Mouse (Mus musculus) erythroblast, embryonic 14.5 days (primary cell): Measurements from ENCODE around the gene Mfge8. TPM values are rescaled to one million over a fixed set of nuclear protein-coding genes. Genes with fewer than 3 reads are reported as not detected.

Source experiments
- H3K27me3 ChIP-seq: 2 replicates; pipeline ENCODE4 v1.6.1; 2012; ENCODE audit warnings: inconsistent platforms; ENCODE audit not compliant: control insufficient read depth
- H3K36me3 ChIP-seq: 2 replicates; pipeline ENCODE4 v1.6.1; 2012; ENCODE audit warnings: mild to moderate bottlenecking, inconsistent platforms; ENCODE audit not compliant: control insufficient read depth
- H3K4me1 ChIP-seq: 2 replicates; pipeline ENCODE4 v1.6.1; 2012; ENCODE audit warnings: inconsistent platforms; ENCODE audit not compliant: control insufficient read depth
- H3K4me3 ChIP-seq: replicated peaks from 2 replicates; pipeline ENCODE3; 2012; ENCODE audit warnings: moderate library complexity, mild to moderate bottlenecking, inconsistent platforms
- H3K9me3 ChIP-seq: 2 replicates; pipeline ENCODE4 v1.6.1; 2012; ENCODE audit warnings: low read length, inconsistent platforms, mixed read lengths; ENCODE audit not compliant: control insufficient read depth
- GATA1 ChIP-seq: IDR thresholded peaks from 2 replicates; pipeline ENCODE4 v1.6.1; 2012; ENCODE audit warnings: low read length, inconsistent platforms, mixed read lengths
- TAL1 ChIP-seq: IDR thresholded peaks from 3 replicates; pipeline ENCODE4 v1.6.1; 2012; ENCODE audit warnings: low read length, inconsistent platforms, mixed read lengths
- polyA plus RNA-seq: library from polyadenylated mRNA; stranded (reverse); fragments of >175 nt; gene quantifications from 2 replicates; pipeline ENCODE4 v1.2.3, GENCODE M21; 2012

Mfge8 gene
- 0.30 and 0.39 TPM in 2 replicates for polyA plus RNA-seq

- Histone ChIP-seq H3K4me3 (peak within 1 kb of the TSS; percentile 62), H3K9me3 (no peaks in the 10 kb centered on the region), H3K27me3 (peaks cover 5% of the 10 kb centered on the region), H3K36me3 (no peaks in the 10 kb centered on the region; the same call in 1 of the 2 replicates), H3K4me1 (peaks cover 9% of the 10 kb centered on the region)
- TF ChIP-seq TAL1 (no peak), GATA1 (no peak)
These were observed at the start of gene Mfge8 for GRCm38 (mm10) chr7:79148711-79149266. Gene Mfge8 (minus strand): TSS chr7:79149060.

GRCm38 (mm10) chr7:79194560-79195413 is 45.9 kb upstream of the Mfge8 start:
- H3K4me3 ChIP-seq: no peak overlapping the region
- peaks cover 4% of the 10 kb centered on the region for H3K4me1 ChIP-seq
- no peaks in the 10 kb centered on the region for H3K27me3 ChIP-seq
- no peaks in the 10 kb centered on the region for H3K36me3 ChIP-seq
- TF ChIP-seq GATA1: no peak
- TF ChIP-seq TAL1: no peak
- H3K9me3 ChIP-seq: no peaks in the 10 kb centered on the region

GRCm38 (mm10) chr7:79193936-79194335 is 45.1 kb upstream of the Mfge8 start:
- H3K9me3 ChIP-seq: no peaks in the 10 kb centered on the region
- no peak for TF ChIP-seq TAL1
- no peak for TF ChIP-seq GATA1
- H3K4me1 ChIP-seq: peaks cover 4% of the 10 kb centered on the region
- no peaks in the 10 kb centered on the region for H3K36me3 ChIP-seq
- H3K27me3 ChIP-seq: no peaks in the 10 kb centered on the region
- no peak overlapping the region for H3K4me3 ChIP-seq

- no peaks in the 10 kb centered on the region for H3K4me1 ChIP-seq
- H3K27me3 ChIP-seq: no peaks in the 10 kb centered on the region
- H3K36me3 ChIP-seq: no peaks in the 10 kb centered on the region
- no peak for TF ChIP-seq TAL1
- TF ChIP-seq GATA1: no peak
- no peaks in the 10 kb centered on the region for H3K9me3 ChIP-seq
- H3K4me3 ChIP-seq: no peak overlapping the region
These were observed 42.6 kb upstream of the Mfge8 start for GRCm38 (mm10) chr7:79191501-79191900.

- Histone ChIP-seq H3K36me3 (no peaks in the 10 kb centered on the region), H3K9me3 (no peaks in the 10 kb centered on the region), H3K4me1 (no peaks in the 10 kb centered on the region), H3K4me3 (no peak overlapping the region), H3K27me3 (no peaks in the 10 kb centered on the region)
- TF ChIP-seq TAL1 (no peak), GATA1 (no peak)
These were observed 41.7 kb upstream of the Mfge8 start for GRCm38 (mm10) chr7:79190592-79190991.

GRCm38 (mm10) chr7:79189211-79189610 is 40.4 kb upstream of the Mfge8 start:
- no peaks in the 10 kb centered on the region for H3K4me1 ChIP-seq
- no peak overlapping the region for H3K4me3 ChIP-seq
- no peaks in the 10 kb centered on the region for H3K27me3 ChIP-seq
- no peak for TF ChIP-seq TAL1
- no peak for TF ChIP-seq GATA1
- H3K36me3 ChIP-seq: no peaks in the 10 kb centered on the region
- no peaks in the 10 kb centered on the region for H3K9me3 ChIP-seq

GRCm38 (mm10) chr7:79187591-79187990 is 38.7 kb upstream of the Mfge8 start:
- Histone ChIP-seq H3K9me3 (no peaks in the 10 kb centered on the region), H3K27me3 (no peaks in the 10 kb centered on the region), H3K36me3 (no peaks in the 10 kb centered on the region), H3K4me1 (no peaks in the 10 kb centered on the region), H3K4me3 (no peak overlapping the region)
- TF ChIP-seq GATA1 (no peak), TAL1 (no peak)

- H3K4me1 ChIP-seq: no peaks in the 10 kb centered on the region
- H3K36me3 ChIP-seq: no peaks in the 10 kb centered on the region
- H3K4me3 ChIP-seq: no peak overlapping the region
- H3K9me3 ChIP-seq: no peaks in the 10 kb centered on the region
- no peak for TF ChIP-seq TAL1
- no peak for TF ChIP-seq GATA1
- no peaks in the 10 kb centered on the region for H3K27me3 ChIP-seq
These were observed 34.6 kb upstream of the Mfge8 start for GRCm38 (mm10) chr7:79183417-79183816.

GRCm38 (mm10) chr7:79173800-79174199 is 24.9 kb upstream of the Mfge8 start:
- Histone ChIP-seq H3K4me1 (no peaks in the 10 kb centered on the region), H3K4me3 (no peak overlapping the region), H3K27me3 (no peaks in the 10 kb centered on the region), H3K9me3 (no peaks in the 10 kb centered on the region), H3K36me3 (no peaks in the 10 kb centered on the region)
- no peak for TF ChIP-seq TAL1
- TF ChIP-seq GATA1: no peak
